Mouse (Mus musculus) heart, adult 2 months (tissue): ENCODE results near the gene Trim56. TPM values are rescaled to one million over a fixed set of nuclear protein-coding genes. Genes with fewer than 3 reads are reported as not detected.

Source experiments
- DNase-seq, 2 experiments: peaks; one replicate each; pipeline ENCODE4 v3.0.0; 2021
- H3K27ac ChIP-seq: fragments of 200-600 bp; 2 replicates; pipeline ENCODE4 v1.8.1; 2022
- H3K27me3 ChIP-seq: fragments of 200-500 bp; 2 replicates; pipeline ENCODE4 v1.6.1; 2012; ENCODE audit warnings: mild to moderate bottlenecking, low read length, inconsistent platforms, mixed read lengths; ENCODE audit not compliant: control insufficient read depth, insufficient read depth
- H3K36me3 ChIP-seq: fragments of 200-500 bp; 2 replicates; pipeline ENCODE4 v1.6.1; 2012; ENCODE audit warnings: low read length, inconsistent platforms; ENCODE audit not compliant: control insufficient read depth, insufficient read depth
- H3K4me1 ChIP-seq: fragments of 200-500 bp; 2 replicates; pipeline ENCODE4 v1.6.1; 2011; ENCODE audit warnings: low read length; ENCODE audit not compliant: control insufficient read depth, insufficient read depth
- H3K4me3 ChIP-seq: fragments of 200-600 bp; 2 replicates; pipeline ENCODE4 v1.8.1; 2022
- H3K79me2 ChIP-seq: fragments of 200-500 bp; replicated peaks from 2 replicates; pipeline ENCODE4 v1.6.1; 2012; ENCODE audit warnings: mild to moderate bottlenecking, inconsistent platforms, low read length, moderate library complexity, mixed read lengths; ENCODE audit not compliant: control insufficient read depth, insufficient read depth
- H3K9ac ChIP-seq: fragments of 200-500 bp; 2 replicates; pipeline ENCODE4 v1.6.1; 2012; ENCODE audit warnings: low read depth, mild to moderate bottlenecking, control low read depth, inconsistent platforms, low read length, mixed read lengths
- CTCF ChIP-seq: fragments of 200-600 bp; IDR thresholded peaks from 2 replicates; pipeline ENCODE4 v1.8.1; 2022; ENCODE audit warnings: antibody characterized with exemption, mild to moderate bottlenecking, moderate library complexity
- EP300 ChIP-seq: fragments of 200-500 bp; IDR thresholded peaks from 2 replicates; pipeline ENCODE4 v1.6.1; 2011; ENCODE audit warnings: low read depth, low read length, control low read depth; ENCODE audit not compliant: insufficient read depth
- POLR2A ChIP-seq: fragments of 200-500 bp; IDR thresholded peaks from 2 replicates; pipeline ENCODE4 v1.6.1; 2011; ENCODE audit warnings: mild to moderate bottlenecking, low read depth, low read length, control low read depth; ENCODE audit not compliant: insufficient read depth
- WGBS: fragments of 180-500 bp; shearing (Covaris S2); methylation state at CpG from one replicate; pipeline ENCODE4 v1.1.7; 2018; 5-methylcytosine and 5-hydroxymethylcytosine counted together
- intact Hi-C: fragments of 180-260 bp; cut with DNase I; formaldehyde crosslinking; loops from one replicate; pipeline ENCODE4 v1.15.1; 2025
- polyA plus RNA-seq: library from polyadenylated mRNA; depleted of rRNA; stranded (reverse); fragments of >200 nt; gene quantifications from 2 replicates; pipeline ENCODE4 v1.2.3, GENCODE M21; 2012; rRNA removed
- total RNA-seq, 2 experiments: library from RNA; stranded (reverse); gene quantifications; 2 replicates each; pipeline ENCODE4 v1.2.3; 2021

The Trim56 gene
- total and polyA plus RNA-seq, 3 experiments = 6.9 to 22.2 (median 19.0) TPM

GRCm38 (mm10) chr5:137061809-137062481, 54.1 kb downstream of the Trim56 start:
- TF ChIP-seq POLR2A = peak; percentile 10; the same call in 1 of the 2 replicates
- 0 out of 2 replicates have a peak, but pooled peaks have one; percentile 32 for TF ChIP-seq EP300
- peak; percentile 69 for TF ChIP-seq CTCF
- no peak overlapping the region for H3K9ac ChIP-seq
- no peak overlapping the region for H3K27ac ChIP-seq
- H3K36me3 ChIP-seq = no peaks in the 10 kb centered on the region
- 22% methylated on average over 11 of the region's 12 CpGs for WGBS
- H3K27me3 ChIP-seq = no peaks in the 10 kb centered on the region
- H3K4me3 ChIP-seq = no peak overlapping the region
- peak; percentile 68 to 75 for DNase-seq
- intact Hi-C loops = loop anchor here (1.0 to 5.0 kb wide), 2 partner anchors 35 to 45 kb away; partner anchors contain the start of gene Vgf
- H3K79me2 ChIP-seq = no peaks in the 10 kb centered on the region
- no peaks in the 10 kb centered on the region for H3K4me1 ChIP-seq

Other genes starting within 250 kb of the Trim56 start
- under 1 TPM; 0.26 to 0.32 TPM for gene Col26a1, start 233.0 kb downstream of the Trim56 start, total RNA-seq
- 0.61 and 1.3 TPM in 2 replicates for gene Col26a1, start 233.0 kb downstream of the Trim56 start, polyA plus RNA-seq
- 10 to 100 TPM in 1 of 2 experiments, 1 to 10 TPM in 1; 8.7 to 10.9 TPM for gene Ift22, start 208.1 kb downstream of the Trim56 start, total RNA-seq
- gene Ift22, start 208.1 kb downstream of the Trim56 start, polyA plus RNA-seq = 7.2 and 7.8 TPM in 2 replicates
- 100 to 1,000 TPM; 176 to 197 TPM for gene Fis1, start 162.9 kb downstream of the Trim56 start, total RNA-seq
- 150 and 152 TPM in 2 replicates for gene Fis1, start 162.9 kb downstream of the Trim56 start, polyA plus RNA-seq
- 1 to 10 TPM; 7.3 to 8.7 TPM for gene Cldn15, start 149.6 kb downstream of the Trim56 start, total RNA-seq
- gene Cldn15, start 149.6 kb downstream of the Trim56 start, polyA plus RNA-seq = 13.3 and 15.1 TPM in 2 replicates
- 10 to 100 TPM; 32.0 to 37.1 TPM for gene Plod3, start 129.2 kb downstream of the Trim56 start, total RNA-seq
- gene Plod3, start 129.2 kb downstream of the Trim56 start, polyA plus RNA-seq = 30.3 and 30.8 TPM in 2 replicates
- gene Znhit1, start 128.2 kb downstream of the Trim56 start, total RNA-seq = 10 to 100 TPM; 65.5 to 70.1 TPM
- gene Znhit1, start 128.2 kb downstream of the Trim56 start, polyA plus RNA-seq = 53.6 and 58.4 TPM in 2 replicates
- not detected for gene Vgf, start 89.8 kb downstream of the Trim56 start, total RNA-seq
- 0.06 TPM in 2 replicates for gene Vgf, start 89.8 kb downstream of the Trim56 start, polyA plus RNA-seq
- 10 to 100 TPM; 33.9 to 36.8 TPM for gene Ap1s1, start 70.1 kb downstream of the Trim56 start, total RNA-seq
- 23.4 and 38.6 TPM in 2 replicates for gene Ap1s1, start 70.1 kb downstream of the Trim56 start, polyA plus RNA-seq
- 10 to 100 TPM; 24.0 to 29.6 TPM for gene Serpine1, start 43.9 kb downstream of the Trim56 start, total RNA-seq
- gene Serpine1, start 43.9 kb downstream of the Trim56 start, polyA plus RNA-seq = 21.9 and 41.8 TPM in 2 replicates
- gene Muc3, start 33.1 kb upstream of the Trim56 start, total RNA-seq = not detected
- gene Muc3, start 33.1 kb upstream of the Trim56 start, polyA plus RNA-seq = not detected in 2 replicates
- gene Muc3a, start 96.2 kb upstream of the Trim56 start, total RNA-seq = under 1 TPM; 0.16 to 0.37 TPM
- 0.53 and 0.90 TPM in 2 replicates for gene Muc3a, start 96.2 kb upstream of the Trim56 start, polyA plus RNA-seq
- gene Ache, start 171.3 kb upstream of the Trim56 start, total RNA-seq = 1 to 10 TPM; 1.5 to 2.2 TPM
- 3.5 and 4.9 TPM in 2 replicates for gene Ache, start 171.3 kb upstream of the Trim56 start, polyA plus RNA-seq
- 1 to 10 TPM; 8.1 to 8.8 TPM for gene Ufsp1, start 178.4 kb upstream of the Trim56 start, total RNA-seq
- gene Ufsp1, start 178.4 kb upstream of the Trim56 start, polyA plus RNA-seq = 11.8 and 12.8 TPM in 2 replicates
- 10 to 100 TPM; 60.5 to 66.4 TPM for gene Srrt, start 191.5 kb upstream of the Trim56 start, total RNA-seq
- 63.9 and 74.2 TPM in 2 replicates for gene Srrt, start 191.5 kb upstream of the Trim56 start, polyA plus RNA-seq
- 10 to 100 TPM; 12.5 to 13.6 TPM for gene Trip6, start 198.2 kb upstream of the Trim56 start, total RNA-seq
- 23.5 and 24.2 TPM in 2 replicates for gene Trip6, start 198.2 kb upstream of the Trim56 start, polyA plus RNA-seq
- gene Slc12a9, start 217.4 kb upstream of the Trim56 start, total RNA-seq = 1 to 10 TPM; 1.7 to 2.2 TPM
- 6.0 and 8.9 TPM in 2 replicates for gene Slc12a9, start 217.4 kb upstream of the Trim56 start, polyA plus RNA-seq
- 10 to 100 TPM; 45.9 to 53.9 TPM for gene Ephb4, start 233.9 kb upstream of the Trim56 start, total RNA-seq
- 35.2 and 51.8 TPM in 2 replicates for gene Ephb4, start 233.9 kb upstream of the Trim56 start, polyA plus RNA-seq